Mouse (Mus musculus) neural tube, embryonic 14.5 days (tissue): ENCODE measurements around the gene 4930415O20Rik. TPM values are rescaled to one million over a fixed set of nuclear protein-coding genes. Genes with fewer than 3 reads are reported as not detected.

Experiments
- ATAC-seq: fragments of 200-750 bp; cut with Nextera tagmentation; 2 replicates; pipeline ENCODE4 v1.8.0; 2017; ENCODE audit warnings: low read depth, mild to moderate bottlenecking, moderate TSS enrichment, moderate library complexity
- H3K27ac ChIP-seq: fragments of 300-500 bp; sonication (generic); 2 replicates; pipeline ENCODE4 v1.5.1; 2014; ENCODE audit warnings: low read depth, mild to moderate bottlenecking, control low read depth, low read length, moderate library complexity, mixed read lengths
- H3K27me3 ChIP-seq: fragments of 300-500 bp; sonication (generic); 2 replicates; pipeline ENCODE4 v1.6.1; 2014; ENCODE audit warnings: low read length; ENCODE audit not compliant: control insufficient read depth, insufficient read depth
- H3K36me3 ChIP-seq: fragments of 300-500 bp; sonication (generic); 2 replicates; pipeline ENCODE4 v1.6.1; 2014; ENCODE audit warnings: low read length, mixed read lengths; ENCODE audit not compliant: control insufficient read depth, insufficient read depth
- H3K4me1 ChIP-seq: fragments of 300-500 bp; sonication (generic); 2 replicates; pipeline ENCODE4 v1.6.1; 2014; ENCODE audit warnings: low read length; ENCODE audit not compliant: control insufficient read depth, insufficient read depth
- H3K4me2 ChIP-seq: fragments of 300-500 bp; sonication (generic); 2 replicates; pipeline ENCODE4 v1.6.1; 2014; ENCODE audit warnings: mild to moderate bottlenecking, low read depth, low read length, control low read depth
- H3K4me3 ChIP-seq: fragments of 300-500 bp; sonication (generic); 2 replicates; pipeline ENCODE4 v1.5.1; 2014; ENCODE audit warnings: low read depth, low read length, control low read depth, mixed read lengths
- H3K9ac ChIP-seq: fragments of 300-500 bp; sonication (generic); replicated peaks from 2 replicates; pipeline ENCODE4 v1.6.1; 2014; ENCODE audit warnings: low read depth, mild to moderate bottlenecking, control low read depth, low read length, mixed read lengths
- H3K9me3 ChIP-seq: fragments of 300-500 bp; sonication (generic); 2 replicates; pipeline ENCODE4 v1.6.1; 2016; ENCODE audit warnings: low read length; ENCODE audit not compliant: control insufficient read depth
- WGBS: fragments of 180-500 bp; shearing (Covaris S2); extraction: QIAGEN DNeasy Blood & Tissue Kit; methylation state at CpG from one replicate; pipeline ENCODE4 v1.1.7; 2014; 5-methylcytosine and 5-hydroxymethylcytosine counted together
- polyA plus RNA-seq: library from polyadenylated mRNA; unstranded; fragments of >200 nt; fragmentation: Nextera tagmentation; extraction: Ambion mirVana; gene quantifications from 2 replicates; pipeline ENCODE4 v1.2.1, GENCODE M21; 2014

The 4930415O20Rik gene
- polyA plus RNA-seq, 1 experiment from 2014 or later, result 0.40 TPM

- Histone ChIP-seq H3K27ac (no peak overlapping the region), H3K4me3 (no peak overlapping the region), H3K36me3 (peaks cover 65% of the 10 kb centered on the region), H3K9ac (no peak overlapping the region), H3K27me3 (no peaks in the 10 kb centered on the region), H3K4me1 (no peaks in the 10 kb centered on the region), H3K9me3 (no peaks in the 10 kb centered on the region), H3K4me2 (no peak overlapping the region)
- 93% methylated on average over 5 of the region's 5 CpGs for WGBS
- no peak for ATAC-seq
Measured at GRCm38 (mm10) chr15:98595049-98595448, 24.2 kb downstream of the 4930415O20Rik start.

DNA sequence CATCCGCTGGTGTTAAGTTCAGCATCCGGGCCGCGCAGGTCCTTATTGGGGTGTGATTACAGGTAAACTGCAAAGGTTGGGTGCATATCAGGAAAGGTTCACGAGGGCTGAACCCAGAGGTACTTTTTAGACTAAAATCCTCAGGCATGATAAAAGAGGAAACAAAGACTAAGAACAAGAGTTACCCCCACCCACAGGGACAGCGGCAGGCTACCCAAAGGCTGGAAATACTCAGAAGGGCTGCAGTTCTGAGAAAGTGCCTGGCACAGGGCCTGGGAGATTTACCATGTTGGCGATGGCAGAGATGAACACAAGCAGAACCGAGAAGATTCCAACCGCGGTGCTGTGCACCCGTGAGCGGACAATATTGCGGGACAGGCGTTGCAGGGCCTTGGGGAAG is 25.8 kb downstream of the 4930415O20Rik start:
- ATAC-seq, result no peak
- Histone ChIP-seq H3K9me3 (no peaks in the 10 kb centered on the region), H3K4me1 (no peaks in the 10 kb centered on the region), H3K27me3 (no peaks in the 10 kb centered on the region), H3K27ac (no peak overlapping the region), H3K36me3 (peaks cover 60% of the 10 kb centered on the region), H3K4me3 (no peak overlapping the region), H3K4me2 (no peak overlapping the region), H3K9ac (no peak overlapping the region)
- WGBS, result 95% methylated on average over 14 of the region's 14 CpGs

- Histone ChIP-seq H3K4me2 (no peak overlapping the region), H3K27ac (no peak overlapping the region), H3K9me3 (no peaks in the 10 kb centered on the region), H3K4me3 (no peak overlapping the region), H3K4me1 (peaks cover 5% of the 10 kb centered on the region), H3K27me3 (no peaks in the 10 kb centered on the region), H3K9ac (no peak overlapping the region), H3K36me3 (peaks cover 47% of the 10 kb centered on the region)
- no peak for ATAC-seq
- WGBS, result 81% methylated on average over 12 of the region's 12 CpGs
Measured at GRCm38 (mm10) chr15:98600036-98600709, 29.4 kb downstream of the 4930415O20Rik start.

GRCm38 (mm10) chr15:98601832-98602190 is 31.0 kb downstream of the 4930415O20Rik start:
- Histone ChIP-seq H3K4me3 (no peak overlapping the region), H3K36me3 (peaks cover 32% of the 10 kb centered on the region), H3K27ac (no peak overlapping the region), H3K27me3 (no peaks in the 10 kb centered on the region), H3K9ac (no peak overlapping the region), H3K9me3 (no peaks in the 10 kb centered on the region), H3K4me2 (no peak overlapping the region), H3K4me1 (peaks cover 7% of the 10 kb centered on the region)
- 86% methylated on average over 7 of the region's 7 CpGs for WGBS
- ATAC-seq, result no peak

DNA sequence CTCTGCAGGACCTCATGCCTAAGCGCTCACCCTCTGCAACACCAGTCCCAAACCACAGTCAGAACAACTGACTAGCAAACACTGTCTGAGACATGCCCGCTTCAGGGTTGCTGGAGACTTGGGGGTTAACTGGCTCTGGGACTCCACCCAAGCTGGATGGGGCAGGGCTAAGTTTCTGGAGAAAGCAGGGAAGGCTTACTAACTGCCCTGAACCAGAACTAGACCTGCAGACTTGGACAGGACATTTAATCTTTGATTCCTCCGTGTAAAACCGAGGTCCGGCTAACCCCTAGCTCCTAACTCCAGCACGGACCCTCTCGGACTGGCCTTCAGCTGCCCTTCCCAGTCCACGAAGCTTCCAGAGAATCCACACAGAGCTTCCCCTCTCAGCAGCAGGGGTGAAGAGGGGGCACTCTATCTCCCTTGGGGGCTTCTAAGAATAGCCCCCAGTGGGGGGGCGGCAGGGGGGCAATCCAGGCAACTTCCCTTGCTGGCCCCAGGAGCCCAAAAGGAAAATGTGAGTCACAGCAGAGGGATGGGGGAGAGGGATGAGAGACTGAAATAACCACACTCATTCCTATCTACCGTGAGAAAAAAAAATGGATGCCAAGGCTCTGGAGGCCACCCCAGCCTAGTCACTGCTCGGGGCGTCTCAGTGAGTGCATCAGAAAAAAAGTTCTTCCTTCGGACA is 31.5 kb downstream of the 4930415O20Rik start:
- no peak overlapping the region for H3K9ac ChIP-seq
- H3K9me3 ChIP-seq, result no peaks in the 10 kb centered on the region
- no peak overlapping the region for H3K27ac ChIP-seq
- H3K4me3 ChIP-seq, result no peak overlapping the region
- peaks cover 13% of the 10 kb centered on the region for H3K4me1 ChIP-seq
- peaks cover 27% of the 10 kb centered on the region for H3K36me3 ChIP-seq
- H3K27me3 ChIP-seq, result no peaks in the 10 kb centered on the region
- 65% methylated on average over 13 of the region's 13 CpGs for WGBS
- ATAC-seq, result no peak
- H3K4me2 ChIP-seq, result no peak overlapping the region

DNA sequence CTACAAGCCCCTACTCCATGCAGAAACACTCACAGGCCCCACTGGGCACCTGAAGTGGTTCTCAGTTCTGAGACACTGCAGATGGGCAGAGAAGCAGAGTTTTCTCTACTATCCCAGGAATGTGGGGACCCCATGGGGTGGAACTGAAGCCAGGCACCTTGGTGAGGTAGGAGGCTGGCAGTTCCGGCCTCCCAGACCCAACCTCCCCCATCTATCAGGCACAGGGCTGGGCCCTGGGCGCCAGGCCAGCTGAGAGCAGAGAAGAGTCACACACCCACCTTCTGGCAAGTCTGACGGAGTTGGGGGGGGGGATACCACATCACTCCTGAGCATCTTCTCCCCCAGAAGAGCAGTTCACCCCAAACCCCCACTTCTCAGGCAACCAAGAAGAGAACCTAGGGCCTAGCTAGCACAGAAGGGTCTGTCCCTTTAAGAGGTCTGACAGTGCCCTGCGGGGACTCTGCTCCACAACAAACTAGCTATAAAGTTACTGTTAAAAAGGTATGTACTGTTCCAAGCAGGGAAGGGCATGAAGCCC is 32.2 kb downstream of the 4930415O20Rik start:
- Histone ChIP-seq H3K4me3 (no peak overlapping the region), H3K9ac (no peak overlapping the region), H3K27ac (no peak overlapping the region), H3K4me1 (peaks cover 19% of the 10 kb centered on the region), H3K9me3 (no peaks in the 10 kb centered on the region), H3K36me3 (peaks cover 21% of the 10 kb centered on the region), H3K4me2 (no peak overlapping the region), H3K27me3 (no peaks in the 10 kb centered on the region)
- 62% methylated on average over 4 of the region's 4 CpGs for WGBS
- no peak for ATAC-seq

DNA sequence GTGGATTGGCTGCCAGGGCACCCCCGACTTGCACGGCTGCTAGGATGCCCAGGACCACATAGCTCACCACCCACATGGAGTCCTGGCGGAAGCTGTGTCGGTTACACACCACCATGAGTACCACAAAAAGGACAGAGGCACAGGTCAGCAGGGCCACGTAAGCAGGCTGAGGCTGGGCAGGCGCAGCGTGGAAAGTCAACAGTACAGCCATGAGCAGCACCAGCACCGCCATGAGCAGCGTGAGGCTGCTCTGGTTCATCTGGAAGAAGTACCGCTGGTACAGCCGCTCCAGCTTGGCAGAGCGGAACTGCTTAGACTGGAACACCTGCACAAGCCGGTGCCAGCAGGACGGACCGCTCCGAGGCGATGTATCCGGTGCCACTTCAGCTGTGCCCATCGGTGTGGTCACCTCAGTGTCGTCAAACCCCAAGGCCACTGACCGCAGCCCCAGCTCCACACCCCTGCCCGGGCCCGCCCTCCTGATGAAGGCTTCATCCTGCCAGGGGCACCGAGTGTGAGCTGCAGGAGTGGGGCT is 33.3 kb downstream of the 4930415O20Rik start:
- peaks cover 26% of the 10 kb centered on the region for H3K4me1 ChIP-seq
- no peak overlapping the region for H3K27ac ChIP-seq
- H3K27me3 ChIP-seq, result no peaks in the 10 kb centered on the region
- H3K36me3 ChIP-seq, result peaks cover 17% of the 10 kb centered on the region
- no peaks in the 10 kb centered on the region for H3K9me3 ChIP-seq
- H3K4me3 ChIP-seq, result no peak overlapping the region
- no peak for ATAC-seq
- H3K9ac ChIP-seq, result no peak overlapping the region
- 94% methylated on average over 24 of the region's 24 CpGs for WGBS
- no peak overlapping the region for H3K4me2 ChIP-seq

DNA sequence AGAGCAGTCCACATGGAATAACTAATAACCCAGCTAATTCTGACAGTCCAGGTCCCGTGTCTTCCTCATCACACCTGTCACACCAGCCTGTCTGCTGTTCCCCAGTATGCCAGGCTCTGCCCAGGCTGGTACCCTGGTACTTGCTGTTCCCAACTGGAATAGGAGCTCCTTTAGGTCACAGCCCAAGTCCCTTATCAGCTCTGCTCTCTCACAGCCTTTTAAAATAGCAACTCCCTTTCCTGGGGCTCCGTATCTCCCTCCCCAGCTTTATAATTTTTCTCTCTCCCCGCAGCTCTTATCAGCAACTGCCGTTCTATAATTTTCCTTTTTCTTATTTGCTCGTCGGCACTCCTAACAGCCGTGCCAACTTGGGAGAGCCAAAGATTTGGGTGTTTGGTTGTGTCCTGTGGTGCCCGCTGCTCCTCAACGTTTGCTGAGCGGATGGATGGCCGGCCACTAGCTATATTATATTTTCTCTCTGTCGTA is 35.3 kb downstream of the 4930415O20Rik start:
- no peaks in the 10 kb centered on the region for H3K27me3 ChIP-seq
- peaks cover 14% of the 10 kb centered on the region for H3K36me3 ChIP-seq
- 91% methylated on average over 12 of the region's 12 CpGs for WGBS
- no peaks in the 10 kb centered on the region for H3K9me3 ChIP-seq
- no peak overlapping the region for H3K9ac ChIP-seq
- no peak overlapping the region for H3K27ac ChIP-seq
- H3K4me1 ChIP-seq, result peaks cover 26% of the 10 kb centered on the region
- ATAC-seq, result no peak
- no peak overlapping the region for H3K4me2 ChIP-seq
- no peak overlapping the region for H3K4me3 ChIP-seq

- 0 out of 2 replicates have a peak overlapping the region, but pooled peaks have one; percentile 12 for H3K9ac ChIP-seq
- no peak overlapping the region for H3K4me3 ChIP-seq
- 74% methylated on average over 9 of the region's 9 CpGs for WGBS
- no peak for ATAC-seq
- no peaks in the 10 kb centered on the region for H3K27me3 ChIP-seq
- no peak overlapping the region for H3K27ac ChIP-seq
- H3K4me2 ChIP-seq, result no peak overlapping the region
- H3K4me1 ChIP-seq, result peaks cover 26% of the 10 kb centered on the region
- no peaks in the 10 kb centered on the region for H3K9me3 ChIP-seq
- peaks cover 14% of the 10 kb centered on the region for H3K36me3 ChIP-seq
Measured at GRCm38 (mm10) chr15:98606739-98607138, 35.9 kb downstream of the 4930415O20Rik start.
